8 mouse cellular contexts compared by ENCODE assay signal in genomic region chr19:6940396-6941351, GRCm38 (mm10). TPM values are rescaled to one million over a fixed set of nuclear protein-coding genes. Genes with fewer than 3 reads are reported as not detected.
DNase-seq lines count a peak whose midpoint lies in the region; ATAC-seq and TF ChIP-seq lines count a peak whose summit lies in the region.

No protein-coding gene starts in this region.

- no peaks in the 10 kb centered on the region for H3K9me3 ChIP-seq in heart, embryonic 11.5 days (replicated peaks; ENCODE audit: control insufficient read depth, low read length)
- H3K9me3 ChIP-seq in G1E (replicated peaks): no peaks in the 10 kb centered on the region
- H3K9me3 ChIP-seq in forebrain, embryonic 14.5 days (replicated peaks; ENCODE audit: control insufficient read depth, low read length): no peaks in the 10 kb centered on the region
- H3K9me3 ChIP-seq in limb, embryonic 13.5 days: no peaks in the 10 kb centered on the region
- no peaks in the 10 kb centered on the region for H3K9me3 ChIP-seq in stomach, postnatal 0 days (ENCODE audit: control insufficient read depth, low read length)

- H3K36me3 ChIP-seq in heart, embryonic 11.5 days (ENCODE audit: control insufficient read depth, insufficient read depth, low read length): no peaks in the 10 kb centered on the region
- peaks cover 39% of the 10 kb centered on the region for H3K36me3 ChIP-seq in G1E (replicated peaks)
- 0 out of 2 replicates have a peak, but pooled peaks cover 3% of the 10 kb centered on the region for H3K36me3 ChIP-seq in forebrain, embryonic 14.5 days (ENCODE audit: control insufficient read depth, insufficient read depth, low read length)
- peaks cover 5% of the 10 kb centered on the region; the same call in 1 of the 2 replicates for H3K36me3 ChIP-seq in limb, embryonic 13.5 days
- H3K36me3 ChIP-seq in stomach, postnatal 0 days (ENCODE audit: control insufficient read depth, insufficient read depth, low read length): no peaks in the 10 kb centered on the region

- no peak for TF ChIP-seq CTCF in G1E (IDR thresholded peaks at IDR 0.05; ENCODE audit: low read depth, low read length)
- no peak for TF ChIP-seq CTCF in stomach, postnatal 0 days (IDR thresholded peaks at IDR 0.05; ENCODE audit: low read depth)

- H3K4me3 ChIP-seq in heart, embryonic 11.5 days (ENCODE audit: low read depth, low read length): peak overlapping the region; percentile 84
- H3K4me3 ChIP-seq in G1E (ENCODE audit: low read depth, low read length): peak overlapping the region; percentile 84
- peak overlapping the region; percentile 77 for H3K4me3 ChIP-seq in forebrain, embryonic 14.5 days (ENCODE audit: low read depth, low read length)
- H3K4me3 ChIP-seq in limb, embryonic 13.5 days: peak overlapping the region; percentile 70
- H3K4me3 ChIP-seq in stomach, postnatal 0 days (ENCODE audit: low read depth, low read length): peak overlapping the region; percentile 64

- peak overlapping the region; percentile 89 for H3K9ac ChIP-seq in heart, embryonic 11.5 days (ENCODE audit: low read depth, low read length)
- H3K9ac ChIP-seq in forebrain, embryonic 14.5 days (ENCODE audit: low read length): peak overlapping the region; percentile 86
- peak overlapping the region; percentile 89 for H3K9ac ChIP-seq in limb, embryonic 13.5 days
- peak overlapping the region; percentile 80 for H3K9ac ChIP-seq in stomach, postnatal 0 days (ENCODE audit: low read length)

- no peak for DNase-seq in heart, adult 9 months (ENCODE audit: low spot score in 2 of 2)
- peak; percentile 26 for DNase-seq in G1E (ENCODE audit: low spot score)
- no peak for DNase-seq in forebrain, embryonic 14.5 days (ENCODE audit: low spot score)
- peak; percentile 58 for DNase-seq in stomach, postnatal 0 days (ENCODE audit: low spot score)
- no peak for DNase-seq in left cerebral cortex, postnatal 4 days
- no peak for DNase-seq in gastrocnemius, postnatal 25 days

- peak overlapping the region; percentile 79 for H3K4me2 ChIP-seq in heart, embryonic 11.5 days
- peak overlapping the region; percentile 97 for H3K4me2 ChIP-seq in forebrain, embryonic 14.5 days (ENCODE audit: low read length)
- H3K4me2 ChIP-seq in limb, embryonic 13.5 days (replicated peaks): peak overlapping the region; percentile 98
- H3K4me2 ChIP-seq in stomach, postnatal 0 days (replicated peaks; ENCODE audit: low read depth): peak overlapping the region; percentile 98

- peaks cover 18% of the 10 kb centered on the region for H3K4me1 ChIP-seq in heart, embryonic 11.5 days (ENCODE audit: control insufficient read depth, insufficient read depth, low read length)
- peaks cover 37% of the 10 kb centered on the region for H3K4me1 ChIP-seq in G1E (ENCODE audit: insufficient read depth, low read depth, low read length)
- peaks cover 25% of the 10 kb centered on the region for H3K4me1 ChIP-seq in forebrain, embryonic 14.5 days (ENCODE audit: control insufficient read depth, insufficient read depth, low read length)
- peaks cover 24% of the 10 kb centered on the region for H3K4me1 ChIP-seq in limb, embryonic 13.5 days
- peaks cover 5% of the 10 kb centered on the region; the same call in 1 of the 2 replicates for H3K4me1 ChIP-seq in stomach, postnatal 0 days (replicated peaks; ENCODE audit: control insufficient read depth, insufficient read depth)

- TF ChIP-seq EP300 in stomach, postnatal 0 days (optimal IDR thresholded peaks at IDR 0.05): no peak

- intact Hi-C loops in left cerebral cortex, postnatal 4 days (cut with DNase I): no loop called here

- peak overlapping the region; percentile 96 for H3K27ac ChIP-seq in heart, embryonic 11.5 days (ENCODE audit: low read depth, low read length)
- H3K27ac ChIP-seq in forebrain, embryonic 14.5 days (ENCODE audit: low read depth, low read length): no peak overlapping the region
- H3K27ac ChIP-seq in limb, embryonic 13.5 days: no peak overlapping the region
- peak overlapping the region; percentile 74 for H3K27ac ChIP-seq in stomach, postnatal 0 days (replicated peaks)

- H3K27me3 ChIP-seq in heart, embryonic 11.5 days (ENCODE audit: control insufficient read depth, insufficient read depth, low read length): peaks cover 6% of the 10 kb centered on the region
- peaks cover 4% of the 10 kb centered on the region; the same call in 1 of the 2 replicates for H3K27me3 ChIP-seq in G1E (ENCODE audit: insufficient read depth, low read length)
- H3K27me3 ChIP-seq in forebrain, embryonic 14.5 days (replicated peaks; ENCODE audit: control insufficient read depth, insufficient read depth, low read length): peaks cover 8% of the 10 kb centered on the region
- H3K27me3 ChIP-seq in limb, embryonic 13.5 days: peaks cover 16% of the 10 kb centered on the region
- no peaks in the 10 kb centered on the region for H3K27me3 ChIP-seq in stomach, postnatal 0 days (ENCODE audit: control insufficient read depth, insufficient read depth, low read length)

- ATAC-seq in heart, embryonic 11.5 days (replicated peaks; ENCODE audit: insufficient number of reproducible peaks, low FRiP score, low TSS enrichment): no peak
- no peak for ATAC-seq in G1E (ENCODE audit: extremely low read depth, insufficient number of reproducible peaks, low FRiP score, poor library complexity, severe bottlenecking)
- ATAC-seq in forebrain, embryonic 14.5 days: peak; percentile 27
- peak; percentile 2; the same call in 1 of the 2 replicates for ATAC-seq in limb, embryonic 13.5 days (ENCODE audit: low FRiP score, low read depth)
- ATAC-seq in stomach, postnatal 0 days (ENCODE audit: low FRiP score, low TSS enrichment): peak; percentile 3; the same call in 1 of the 2 replicates

- 20% methylated on average over 27 of the region's 29 CpGs for WGBS in heart, embryonic 11.5 days (ENCODE audit: insufficient replicate concordance)
- 22% methylated on average over 29 of the region's 29 CpGs for WGBS in forebrain, embryonic 14.5 days
- WGBS in limb, embryonic 13.5 days: 22% methylated on average over 28 of the region's 29 CpGs
- 21% methylated on average over 27 of the region's 29 CpGs for WGBS in stomach, postnatal 0 days

RNA-seq across cellular contexts. Expression of gene Bad, which starts 1.0 kb away (rescaled TPM):
- polyA plus RNA-seq in heart, embryonic 11.5 days (2014; fragmentation: Nextera tagmentation; extraction: Ambion mirVana): 54.9 and 55.7 TPM in 2 replicates
- total RNA-seq in G1E (2014; fragmentation: Nextera tagmentation) (12.6 and 19.1 TPM in 2 replicates), G1E (2017) (50.7 and 62.7 TPM in 2 replicates)
- polyA plus RNA-seq in G1E (2012): 51.9 and 52.0 TPM in 2 replicates
- polyA plus RNA-seq in forebrain, embryonic 14.5 days (2014; fragmentation: Nextera tagmentation; extraction: Ambion mirVana): 77.0 and 81.1 TPM in 2 replicates
- polyA plus RNA-seq in limb, embryonic 13.5 days (2015; fragmentation: Nextera tagmentation; extraction: Ambion mirVana): 73.4 and 87.0 TPM in 2 replicates
- 79.0 and 82.8 TPM in 2 replicates for polyA plus RNA-seq in stomach, postnatal 0 days (2015; fragmentation: Nextera tagmentation; extraction: Ambion mirVana)
- total RNA-seq in left cerebral cortex, postnatal 4 days (2021): 10 to 100 TPM; 46.2 to 47.1 TPM
- 10 to 100 TPM; 11.5 to 14.3 TPM for total RNA-seq in gastrocnemius, postnatal 25 days (2021)

RNA-seq across cellular contexts. Expression of gene Gpr137, which starts 1.6 kb away (rescaled TPM):
- 22.4 and 23.7 TPM in 2 replicates for polyA plus RNA-seq in heart, embryonic 11.5 days (2014; fragmentation: Nextera tagmentation; extraction: Ambion mirVana)
- total RNA-seq in G1E (2014; fragmentation: Nextera tagmentation) (20.0 and 24.9 TPM in 2 replicates), G1E (2017) (22.8 and 24.9 TPM in 2 replicates)
- 32.1 and 39.9 TPM in 2 replicates for polyA plus RNA-seq in G1E (2012)
- 38.1 and 45.0 TPM in 2 replicates for polyA plus RNA-seq in forebrain, embryonic 14.5 days (2014; fragmentation: Nextera tagmentation; extraction: Ambion mirVana)
- 28.6 and 33.0 TPM in 2 replicates for polyA plus RNA-seq in limb, embryonic 13.5 days (2015; fragmentation: Nextera tagmentation; extraction: Ambion mirVana)
- 24.7 and 28.7 TPM in 2 replicates for polyA plus RNA-seq in stomach, postnatal 0 days (2015; fragmentation: Nextera tagmentation; extraction: Ambion mirVana)
- total RNA-seq in left cerebral cortex, postnatal 4 days (2021): 10 to 100 TPM; 56.8 to 63.6 TPM
- total RNA-seq in gastrocnemius, postnatal 25 days (2021): 10 to 100 TPM in 1 of 2 experiments, 1 to 10 TPM in 1; 9.5 to 10.9 TPM

RNA-seq across cellular contexts. Expression of gene Kcnk4, which starts 6.4 kb away (rescaled TPM):
- 0.17 and 0.46 TPM in 2 replicates for polyA plus RNA-seq in heart, embryonic 11.5 days (2014; fragmentation: Nextera tagmentation; extraction: Ambion mirVana)
- total RNA-seq in G1E (2014; fragmentation: Nextera tagmentation): not detected in 2 replicates
- total RNA-seq in G1E (2017): 0.23 TPM in 1 of 2 replicates, not detected in the other
- 0.05 TPM in 1 of 2 replicates, not detected in the other for polyA plus RNA-seq in G1E (2012)
- polyA plus RNA-seq in forebrain, embryonic 14.5 days (2014; fragmentation: Nextera tagmentation; extraction: Ambion mirVana): 0.77 and 0.98 TPM in 2 replicates
- 0.49 and 0.85 TPM in 2 replicates for polyA plus RNA-seq in limb, embryonic 13.5 days (2015; fragmentation: Nextera tagmentation; extraction: Ambion mirVana)
- 0.75 and 0.98 TPM in 2 replicates for polyA plus RNA-seq in stomach, postnatal 0 days (2015; fragmentation: Nextera tagmentation; extraction: Ambion mirVana)
- 10 to 100 TPM; 13.8 to 15.5 TPM for total RNA-seq in left cerebral cortex, postnatal 4 days (2021)
- total RNA-seq in gastrocnemius, postnatal 25 days (2021): not detected

RNA-seq across cellular contexts. Expression of gene Catsperz, which starts 15.5 kb away (rescaled TPM):
- polyA plus RNA-seq in heart, embryonic 11.5 days (2014; fragmentation: Nextera tagmentation; extraction: Ambion mirVana): 1.9 and 3.9 TPM in 2 replicates
- total RNA-seq in G1E (2014; fragmentation: Nextera tagmentation): not detected in 2 replicates
- 0.11 TPM in 1 of 2 replicates, not detected in the other for total RNA-seq in G1E (2017)
- not detected in 2 replicates for polyA plus RNA-seq in G1E (2012)
- 0.45 and 1.1 TPM in 2 replicates for polyA plus RNA-seq in forebrain, embryonic 14.5 days (2014; fragmentation: Nextera tagmentation; extraction: Ambion mirVana)
- polyA plus RNA-seq in limb, embryonic 13.5 days (2015; fragmentation: Nextera tagmentation; extraction: Ambion mirVana): 2.2 and 3.0 TPM in 2 replicates
- 3.7 and 4.5 TPM in 2 replicates for polyA plus RNA-seq in stomach, postnatal 0 days (2015; fragmentation: Nextera tagmentation; extraction: Ambion mirVana)
- 10 to 100 TPM in 1 of 2 experiments, 1 to 10 TPM in 1; 6.2 to 11.1 TPM for total RNA-seq in left cerebral cortex, postnatal 4 days (2021)
- total RNA-seq in gastrocnemius, postnatal 25 days (2021): not detected

RNA-seq across cellular contexts. Expression of gene Esrra, which starts 19.1 kb away (rescaled TPM):
- 9.0 and 10.5 TPM in 2 replicates for polyA plus RNA-seq in heart, embryonic 11.5 days (2014; fragmentation: Nextera tagmentation; extraction: Ambion mirVana)
- total RNA-seq in G1E (2014; fragmentation: Nextera tagmentation) (10.0 and 17.9 TPM in 2 replicates), G1E (2017) (21.1 and 25.6 TPM in 2 replicates)
- polyA plus RNA-seq in G1E (2012): 42.6 and 46.9 TPM in 2 replicates
- polyA plus RNA-seq in forebrain, embryonic 14.5 days (2014; fragmentation: Nextera tagmentation; extraction: Ambion mirVana): 6.3 and 7.0 TPM in 2 replicates
- 8.3 and 8.5 TPM in 2 replicates for polyA plus RNA-seq in limb, embryonic 13.5 days (2015; fragmentation: Nextera tagmentation; extraction: Ambion mirVana)
- polyA plus RNA-seq in stomach, postnatal 0 days (2015; fragmentation: Nextera tagmentation; extraction: Ambion mirVana): 20.4 and 20.8 TPM in 2 replicates
- total RNA-seq in left cerebral cortex, postnatal 4 days (2021): 10 to 100 TPM; 30.4 to 32.7 TPM
- 10 to 100 TPM; 86.8 to 89.5 TPM for total RNA-seq in gastrocnemius, postnatal 25 days (2021)

Comparison
In these comparisons a context has a peak if more than half of its experiments do, and no peak if none do; other contexts are left out.
1. ATAC-seq: peak in forebrain, embryonic 14.5 days (single experiment), limb, embryonic 13.5 days (single experiment) and stomach, postnatal 0 days (single experiment); none in heart, embryonic 11.5 days (single experiment) and G1E (single experiment).
2. H3K27ac ChIP-seq: peak in heart, embryonic 11.5 days (single experiment) and stomach, postnatal 0 days (single experiment); none in forebrain, embryonic 14.5 days (single experiment) and limb, embryonic 13.5 days (single experiment).
3. DNase-seq: peak in G1E (single experiment) and stomach, postnatal 0 days (single experiment); none in heart, adult 9 months (0 of 2), forebrain, embryonic 14.5 days (single experiment), left cerebral cortex, postnatal 4 days (single experiment) and gastrocnemius, postnatal 25 days (single experiment).
4. Peak in every context shown above with its lines, with median percentiles within 50 percentile points of each other: H3K4me2 ChIP-seq, H3K4me3 ChIP-seq and H3K9ac ChIP-seq.